Mouse (Mus musculus): ENCODE measurements around the gene B4galt4.

DNA sequence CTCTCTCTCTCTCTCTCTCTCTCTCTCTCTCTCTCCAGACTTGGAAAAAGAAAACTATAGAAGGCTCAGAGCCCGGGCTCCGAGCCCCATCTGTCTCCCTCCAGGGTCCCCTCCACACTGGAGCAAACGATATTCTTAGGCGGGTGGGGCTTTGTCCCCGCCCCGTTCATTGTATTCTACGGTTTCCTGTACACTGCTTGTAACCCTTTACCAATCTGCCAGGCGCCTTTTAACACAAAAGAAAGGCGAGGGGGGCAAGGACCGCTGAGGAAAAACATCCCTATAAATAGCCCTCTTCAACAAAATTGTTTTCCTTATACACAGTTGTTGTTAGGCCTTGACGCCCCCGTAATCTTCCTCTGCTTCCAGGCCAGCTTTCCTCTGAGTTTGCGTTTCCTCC, 17.1 kb upstream of the B4galt4 start:
- no peak for TF ChIP-seq CTCF (IDR thresholded peaks at IDR 0.05; ENCODE audit: low read depth)
- no peak for TF ChIP-seq EP300 (optimal IDR thresholded peaks at IDR 0.05)

Data from stomach, postnatal 0 days (tissue).